Mouse (Mus musculus) naive thymus-derived CD4-positive, alpha-beta T cell, adult 2 months (primary cell): ENCODE results near the gene Hist1h3a.
"Not testable (repeated sequence)": the region's sequence is repeated elsewhere in the genome, so short reads cannot be mapped to it uniquely, and the experiment has no call there.

Experiments
- DNase-seq: peaks from one replicate; pipeline ENCODE4 v3.0.0-alpha.2; 2011; ENCODE audit warnings: low read depth

Gene Hist1h3a

DNA sequence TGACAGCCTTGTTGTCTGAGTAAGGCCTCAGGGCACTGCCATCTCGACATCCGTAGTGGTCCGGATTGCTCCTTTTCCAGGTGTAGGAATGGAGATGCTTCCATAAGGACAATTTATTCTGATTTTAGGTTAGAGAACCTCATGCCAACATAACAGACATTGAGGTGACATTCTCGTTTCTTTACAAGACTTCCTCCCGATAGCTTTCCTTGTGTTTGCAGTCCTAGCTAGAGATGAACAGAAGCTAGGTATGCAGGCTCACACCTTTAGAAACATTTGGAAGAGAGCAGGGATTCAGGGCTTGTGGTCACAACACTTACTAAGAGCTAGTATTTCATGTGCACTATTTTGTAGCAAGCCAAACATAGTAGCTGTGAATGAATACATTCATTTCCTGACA, 19.0 kb downstream of the Hist1h3a start:
- no peak for DNase-seq

GRCm38 (mm10) chr13:23742007-23742406, 20.2 kb downstream of the Hist1h3a start:
- no peak for DNase-seq

- no peak for DNase-seq
Measured at GRCm38 (mm10) chr13:23740910-23741309, 21.3 kb downstream of the Hist1h3a start.

DNA sequence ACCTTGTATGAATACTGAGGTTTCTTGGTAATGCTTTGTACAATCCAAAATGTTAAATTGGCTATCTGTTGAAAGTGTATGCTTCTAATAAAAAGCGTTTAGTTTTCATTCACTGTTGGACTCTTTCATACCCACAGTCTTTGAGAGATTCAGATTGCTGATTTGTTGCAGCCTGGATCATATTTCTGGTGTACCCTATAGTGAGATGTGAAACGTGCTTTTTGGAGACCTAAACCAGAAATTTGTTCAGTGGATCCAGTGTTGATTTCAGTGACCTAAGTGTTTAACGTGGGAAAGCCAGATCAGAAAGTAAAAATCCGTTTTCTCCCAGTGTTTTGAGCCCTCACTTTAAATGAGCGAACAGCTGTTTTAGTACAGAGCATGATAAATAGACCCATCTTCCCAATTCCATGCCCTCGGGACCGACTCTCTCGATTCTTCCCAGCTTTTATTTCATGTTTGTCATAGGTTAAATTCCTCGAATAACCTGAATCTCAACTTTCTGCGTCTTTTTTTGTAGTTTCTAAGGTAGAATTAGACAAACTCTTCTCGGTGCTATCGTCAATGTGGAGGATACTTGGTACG, 21.8 kb downstream of the Hist1h3a start:
- no peak for DNase-seq

- no peak for DNase-seq
Measured at GRCm38 (mm10) chr13:23739922-23740252, 22.3 kb downstream of the Hist1h3a start.

GRCm38 (mm10) chr13:23739069-23739921, 22.9 kb downstream of the Hist1h3a start:
- DNase-seq, result peak; percentile 93

DNA sequence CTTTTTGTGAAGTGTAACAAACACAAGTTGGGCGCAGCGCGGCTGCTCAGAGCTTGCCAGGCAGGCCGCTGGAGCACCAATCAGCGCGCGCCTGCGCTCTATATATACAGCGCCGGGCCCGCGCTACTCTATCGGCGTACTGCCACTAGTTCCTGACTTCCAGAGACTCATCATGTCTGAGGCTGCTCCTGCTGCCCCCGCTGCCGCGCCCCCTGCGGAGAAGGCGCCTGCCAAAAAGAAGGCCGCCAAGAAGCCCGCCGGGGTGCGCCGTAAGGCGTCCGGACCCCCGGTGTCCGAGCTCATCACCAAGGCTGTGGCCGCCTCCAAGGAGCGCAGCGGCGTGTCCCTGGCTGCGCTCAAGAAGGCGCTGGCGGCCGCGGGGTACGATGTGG, 23.5 kb downstream of the Hist1h3a start, which contains the start of gene Hist1h1c:
Gene Hist1h1c (plus strand): TSS at position 132 of the 392 bp plus-strand sequence.
- peak; percentile 97 for DNase-seq

DNA sequence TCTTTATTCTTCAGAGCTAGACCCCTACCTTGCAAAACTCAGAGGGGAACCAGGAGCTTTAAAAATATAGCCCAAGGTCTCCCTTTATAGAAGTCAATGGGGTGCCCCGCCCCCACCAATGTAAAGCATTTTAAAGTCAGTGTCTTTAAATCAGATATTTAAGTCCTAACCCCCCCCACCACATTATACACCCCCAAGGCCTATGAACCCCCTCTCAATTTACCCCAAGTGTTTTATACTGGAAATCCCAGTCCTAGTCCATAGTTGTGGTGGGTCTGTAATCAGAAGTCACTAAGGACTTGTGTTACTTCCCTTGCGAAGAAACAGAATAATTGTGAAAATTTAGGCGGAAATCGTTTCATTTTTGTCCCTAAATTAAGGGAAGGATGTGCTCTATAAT, 24.1 kb downstream of the Hist1h3a start:
- DNase-seq, result no peak

DNA sequence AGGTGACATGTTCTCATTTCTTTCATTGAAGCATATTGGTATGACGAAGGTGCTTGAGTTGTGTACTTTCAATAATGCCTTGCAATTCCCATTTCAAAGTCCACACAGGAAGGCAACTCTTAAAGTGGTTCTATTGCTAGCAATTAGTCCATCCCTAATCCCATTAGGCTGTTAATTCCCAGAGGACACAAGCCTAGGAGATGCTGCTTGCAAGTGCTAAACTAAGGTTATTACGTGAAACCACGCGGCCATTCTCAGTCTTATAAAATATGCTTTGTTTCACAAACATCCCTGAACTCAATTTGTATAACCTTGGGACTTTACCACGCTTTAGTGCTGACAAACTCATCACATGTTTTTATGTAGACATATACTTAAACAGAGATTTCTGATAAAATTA, 25.1 kb downstream of the Hist1h3a start:
- DNase-seq, result no peak

DNA sequence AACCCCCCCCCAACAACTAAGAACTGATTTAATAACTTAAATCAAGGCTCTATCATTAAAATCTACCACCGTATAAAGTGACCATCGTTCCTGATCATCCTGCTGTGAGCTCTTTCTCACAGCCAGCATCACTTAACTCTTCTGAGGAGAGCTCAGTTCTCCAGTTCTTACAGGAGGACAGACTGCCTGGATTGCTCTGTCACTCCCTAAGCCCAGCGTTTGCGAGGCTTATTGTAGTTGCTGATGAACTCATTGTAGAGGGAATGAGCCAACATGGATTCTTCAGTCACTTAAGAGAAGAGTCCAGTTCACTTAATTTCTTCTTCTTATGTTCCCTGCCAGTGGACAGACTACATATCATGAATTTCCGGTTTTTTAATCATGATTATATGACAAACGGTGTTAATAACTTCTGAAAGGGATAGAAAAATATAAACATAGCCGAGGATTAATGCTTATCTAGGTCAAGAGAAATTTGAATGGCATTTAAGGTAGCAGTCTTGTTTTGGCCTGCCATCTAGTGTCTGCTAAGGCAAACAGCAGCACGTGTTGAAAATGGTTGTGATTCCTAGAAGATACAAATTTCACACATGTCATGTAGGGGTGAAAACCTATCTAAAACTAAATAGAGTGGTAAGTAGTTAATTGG, 29.9 kb downstream of the Hist1h3a start:
- DNase-seq, result peak; percentile 78

DNA sequence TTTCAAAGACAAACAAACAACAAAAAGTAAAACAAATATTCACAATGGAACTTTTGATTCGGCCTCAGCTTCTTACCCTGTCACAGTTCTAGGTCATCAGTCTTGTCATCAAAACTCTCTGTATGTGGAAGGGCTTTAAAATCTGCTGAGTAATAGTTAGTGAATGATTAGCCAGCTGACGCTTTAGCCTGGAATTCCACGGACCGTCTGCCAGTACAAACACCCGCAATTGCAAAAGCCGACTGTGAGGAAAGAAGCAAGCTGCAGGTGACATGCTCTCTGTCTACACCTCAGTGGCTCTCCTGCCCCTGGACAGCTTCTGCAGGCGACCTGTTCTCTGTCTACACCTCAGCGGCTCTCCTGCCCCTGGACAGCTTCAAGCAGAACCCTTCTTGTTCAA, 31.7 kb downstream of the Hist1h3a start:
- no peak for DNase-seq

DNA sequence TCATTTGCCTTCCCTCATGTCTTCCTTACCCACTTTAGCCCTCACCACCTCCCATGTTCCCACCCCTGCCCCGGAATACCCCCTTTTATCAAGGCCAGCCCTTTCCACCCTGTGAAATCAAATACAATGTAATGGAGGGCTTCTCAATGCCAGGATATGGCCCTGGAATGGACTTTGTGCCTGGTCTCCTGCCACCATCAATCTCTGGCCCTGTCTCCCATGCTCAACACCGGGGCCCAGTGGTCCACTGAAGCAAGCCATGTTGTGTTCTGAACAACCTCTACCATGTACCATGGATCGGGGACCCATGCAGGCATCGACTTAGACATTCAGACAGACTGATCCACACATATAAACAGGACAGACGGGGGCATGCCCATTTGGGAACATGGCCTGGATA, 32.5 kb downstream of the Hist1h3a start:
- no peak for DNase-seq

DNA sequence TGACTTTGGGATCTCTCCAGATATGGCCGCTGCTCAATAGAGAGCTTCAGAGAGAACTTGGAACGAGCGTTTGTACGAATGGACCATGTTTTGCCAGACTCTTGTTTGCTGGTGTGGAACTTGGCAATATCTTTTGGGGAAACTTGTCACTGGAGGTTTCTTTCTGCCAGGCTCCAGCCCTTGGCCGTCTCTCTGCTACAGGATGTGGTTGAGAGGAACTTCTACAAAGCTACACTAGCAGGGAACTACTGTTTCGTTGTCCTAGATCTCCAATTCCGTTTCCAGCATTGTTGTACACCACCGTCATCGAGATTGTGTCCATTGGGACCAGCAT, 33.0 kb downstream of the Hist1h3a start:
- peak; percentile 43 for DNase-seq

- no peak for DNase-seq
Measured at GRCm38 (mm10) chr13:23728472-23729191, 33.6 kb downstream of the Hist1h3a start.

GRCm38 (mm10) chr13:23725213-23725612, 37.0 kb downstream of the Hist1h3a start:
- DNase-seq, result no peak

GRCm38 (mm10) chr13:23724239-23724638, 37.9 kb downstream of the Hist1h3a start:
- DNase-seq, result no peak

GRCm38 (mm10) chr13:23717593-23718245, 44.5 kb downstream of the Hist1h3a start:
- not testable (repeated sequence) for DNase-seq

DNA sequence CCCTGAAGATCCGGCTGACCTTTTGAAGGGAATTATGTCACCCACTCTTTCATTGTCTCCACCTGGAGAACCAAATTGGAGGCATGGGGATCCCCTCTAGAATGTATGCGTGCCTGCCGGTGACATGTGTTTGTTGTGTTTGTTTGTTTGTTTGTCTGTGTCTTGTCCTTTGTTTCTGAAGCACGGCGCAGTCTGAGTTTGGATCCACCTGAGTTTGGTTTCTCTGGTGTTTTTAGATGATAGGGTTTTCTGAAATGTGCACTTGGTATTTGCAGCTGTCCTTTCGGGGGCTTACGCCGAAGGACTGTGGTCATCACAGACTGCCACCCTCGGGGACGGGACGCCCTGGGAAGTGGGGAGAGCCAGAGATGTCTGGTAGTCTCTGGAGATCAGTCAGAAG, 45.0 kb downstream of the Hist1h3a start:
- no peak for DNase-seq

- no peak for DNase-seq
Measured at GRCm38 (mm10) chr13:23716261-23717042, 45.7 kb downstream of the Hist1h3a start.
